In the genomic region with DNA sequence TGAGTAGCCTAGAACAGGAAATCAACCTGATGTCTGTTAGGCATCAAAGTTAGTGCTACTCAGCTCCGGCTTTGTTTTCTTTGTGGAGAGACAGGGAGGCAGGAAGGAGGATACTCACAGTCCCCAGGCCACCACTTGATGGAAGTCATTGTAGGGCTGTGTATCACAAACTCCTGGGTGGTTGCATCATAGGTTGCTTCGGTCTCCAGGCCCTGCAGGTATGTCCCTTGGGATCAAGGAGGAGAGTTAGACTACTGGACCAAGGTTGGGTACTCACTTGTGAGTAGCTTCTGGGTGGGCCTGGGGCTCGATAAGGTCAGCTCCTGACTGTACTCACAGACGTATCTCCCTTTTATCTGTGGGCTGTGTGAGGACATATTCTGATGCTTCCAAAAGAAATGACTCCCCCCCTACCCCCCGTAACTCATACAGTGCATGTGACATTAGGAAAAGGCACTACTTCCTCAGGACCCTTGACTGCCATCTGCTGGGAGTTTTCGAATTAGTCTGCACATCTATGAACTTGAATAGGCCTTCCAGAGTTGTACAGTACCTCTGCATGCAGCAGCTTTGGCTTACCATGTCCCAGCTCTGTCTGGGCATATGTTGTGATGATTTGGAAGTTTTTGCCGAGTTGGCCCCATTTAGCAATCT, we compare ENCODE assay signal across 8 mouse cellular contexts. TPM values are rescaled to one million over a fixed set of nuclear protein-coding genes. Genes with fewer than 3 reads are reported as not detected.
DNase-seq lines count a peak whose midpoint lies in the region; ATAC-seq lines count a peak whose summit lies in the region.

No protein-coding gene starts in this region.

- no peaks in the 10 kb centered on the region for H3K9me3 ChIP-seq in lung, embryonic 16.5 days (ENCODE audit: control insufficient read depth, low read length)

- no peaks in the 10 kb centered on the region for H3K36me3 ChIP-seq in lung, embryonic 16.5 days (ENCODE audit: control insufficient read depth, insufficient read depth, low read length)

- no peaks in the 10 kb centered on the region for H3K27me3 ChIP-seq in lung, embryonic 16.5 days (ENCODE audit: control insufficient read depth, insufficient read depth, low read depth, low read length)

- peak; percentile 29 for DNase-seq in CD4-positive helper T cell, adult 2 months (ENCODE audit: low read depth, low spot score)
- peak; percentile 77 for DNase-seq in NIH3T3 (ENCODE audit: low read depth)
- peak; percentile 83 to 86 for DNase-seq in cerebellum, postnatal 10 days
- DNase-seq in heart, adult 8-10 months (ENCODE audit: low spot score): peak; percentile 50
- DNase-seq in kidney, postnatal 36 days: peak; percentile 72 to 88
- DNase-seq in right cerebral cortex, adult 2 months (ENCODE audit: low spot score in 2 of 2): peak; percentile 68 to 77
- no peak for DNase-seq in Muller cell, postnatal 12 days (ENCODE audit: inconsistent ontology term)

- H3K4me3 ChIP-seq in lung, embryonic 16.5 days (ENCODE audit: low read length): no peak overlapping the region

- H3K9ac ChIP-seq in lung, embryonic 16.5 days (ENCODE audit: low read length): no peak overlapping the region

- no peaks in the 10 kb centered on the region; the same call in 1 of the 2 replicates for H3K4me1 ChIP-seq in lung, embryonic 16.5 days (replicated peaks; ENCODE audit: control insufficient read depth, insufficient read depth, low read length)

- 62% methylated on average over 7 of the region's 7 CpGs for WGBS in lung, embryonic 16.5 days

- ATAC-seq in lung, embryonic 16.5 days (ENCODE audit: low read depth): peak; percentile 36; the same call in 1 of the 2 replicates

- H3K27ac ChIP-seq in lung, embryonic 16.5 days (ENCODE audit: low read length): no peak overlapping the region

- no peak overlapping the region for H3K4me2 ChIP-seq in lung, embryonic 16.5 days (ENCODE audit: low read depth, low read length)

RNA-seq across cellular contexts. Expression of a gene that starts 4.0 kb away (rescaled TPM):
- 1 to 10 TPM in 2 of 4 experiments, under 1 TPM in 2; 0.44 to 1.4 (median 1.1) TPM for total RNA-seq in heart, adult 8-10 months (2022)
- polyA plus RNA-seq in lung, embryonic 16.5 days (2015; fragmentation: Nextera tagmentation; extraction: Ambion mirVana): 1.3 and 4.4 TPM in 2 replicates

RNA-seq across cellular contexts. Expression of a gene that starts 41.3 kb away (rescaled TPM):
- 1 to 10 TPM; 8.7 to 9.9 (median 9.3) TPM for total RNA-seq in heart, adult 8-10 months (2022)
- polyA plus RNA-seq in lung, embryonic 16.5 days (2015; fragmentation: Nextera tagmentation; extraction: Ambion mirVana): 3.0 and 3.2 TPM in 2 replicates
